Mouse (Mus musculus) lung, postnatal 0 days (tissue): Measurements from ENCODE around the gene Mcm6. TPM values are rescaled to one million over a fixed set of nuclear protein-coding genes. Genes with fewer than 3 reads are reported as not detected.
"Not testable (repeated sequence)": the region's sequence is repeated elsewhere in the genome, so short reads cannot be mapped to it uniquely, and the experiment has no call there.

ENCODE experiments used
- ATAC-seq: fragments of 200-750 bp; cut with Nextera tagmentation; 2 replicates; pipeline ENCODE4 v1.8.0; 2017; ENCODE audit warnings: moderate library complexity
- DNase-seq: peaks from one replicate; pipeline ENCODE4 v3.0.0-alpha.2; 2016; ENCODE audit warnings: low spot score
- H3K27ac ChIP-seq: fragments of 300-500 bp; sonication (generic); 2 replicates; pipeline ENCODE4 v1.5.1; 2014; ENCODE audit warnings: antibody characterized with exemption, mild to moderate bottlenecking, low read length, mixed read lengths
- H3K27me3 ChIP-seq: fragments of 300-500 bp; sonication (generic); replicated peaks from 2 replicates; pipeline ENCODE4 v1.6.1; 2014; ENCODE audit warnings: low read length, mixed read lengths; ENCODE audit not compliant: insufficient read depth
- H3K36me3 ChIP-seq: fragments of 300-500 bp; sonication (generic); 2 replicates; pipeline ENCODE4 v1.6.1; 2014; ENCODE audit warnings: low read length, mixed read lengths; ENCODE audit not compliant: insufficient read depth
- H3K4me1 ChIP-seq: fragments of 300-500 bp; sonication (generic); 2 replicates; pipeline ENCODE4 v1.6.1; 2014; ENCODE audit warnings: antibody characterized with exemption, low read depth, low read length, mixed read lengths; ENCODE audit not compliant: insufficient read depth
- H3K4me2 ChIP-seq: fragments of 300-500 bp; sonication (generic); replicated peaks from 2 replicates; pipeline ENCODE4 v1.6.1; 2014; ENCODE audit warnings: low read depth, mild to moderate bottlenecking, low read length, moderate library complexity, mixed read lengths
- H3K4me3 ChIP-seq: fragments of 300-500 bp; sonication (generic); 2 replicates; pipeline ENCODE4 v1.5.1; 2014; ENCODE audit warnings: low read depth, low read length
- H3K9ac ChIP-seq: fragments of 300-500 bp; sonication (generic); replicated peaks from 2 replicates; pipeline ENCODE4 v1.6.1; 2014; ENCODE audit warnings: low read depth, mild to moderate bottlenecking
- H3K9me3 ChIP-seq: fragments of 300-500 bp; sonication (generic); 2 replicates; pipeline ENCODE4 v1.6.1; 2016; ENCODE audit warnings: low read length, mixed read lengths
- CTCF ChIP-seq: IDR thresholded peaks from 2 replicates; pipeline ENCODE4 v1.5.1; 2016; ENCODE audit warnings: antibody characterized with exemption, mild to moderate bottlenecking
- EP300 ChIP-seq: IDR thresholded peaks from 2 replicates; pipeline ENCODE4 v1.6.1; 2016; ENCODE audit warnings: antibody characterized with exemption, mild to moderate bottlenecking, control low read depth
- WGBS: fragments of 180-500 bp; shearing (Covaris S2); extraction: QIAGEN DNeasy Blood & Tissue Kit; methylation state at CpG from one replicate; pipeline ENCODE4 v1.1.7; 2014; 5-methylcytosine and 5-hydroxymethylcytosine counted together
- polyA plus RNA-seq: library from polyadenylated mRNA; unstranded; fragments of >200 nt; fragmentation: Nextera tagmentation; extraction: Ambion mirVana; gene quantifications from 2 replicates; pipeline ENCODE4 v1.2.1, GENCODE M21; 2015

The Mcm6 gene
- polyA plus RNA-seq, 1 experiment from 2014 or later: 37.8 TPM

- H3K27ac ChIP-seq: no peak overlapping the region
- WGBS: 73% methylated on average over 8 of the region's 8 CpGs
- H3K4me2 ChIP-seq: no peak overlapping the region
- no peak for DNase-seq
- TF ChIP-seq CTCF (no peak), EP300 (no peak)
- 0 out of 2 replicates have a peak, but pooled peaks cover 4% of the 10 kb centered on the region for H3K36me3 ChIP-seq
- H3K4me3 ChIP-seq: no peak overlapping the region
- H3K27me3 ChIP-seq: no peaks in the 10 kb centered on the region
- no peaks in the 10 kb centered on the region for H3K9me3 ChIP-seq
- no peak for ATAC-seq
- H3K9ac ChIP-seq: no peak overlapping the region
- H3K4me1 ChIP-seq: no peaks in the 10 kb centered on the region
These were observed 36.3 kb downstream of the Mcm6 start for GRCm38 (mm10) chr1:128323026-128323643.

GRCm38 (mm10) chr1:128319266-128319665 is 40.2 kb downstream of the Mcm6 start:
- 86% methylated on average over 6 of the region's 6 CpGs for WGBS
- not testable (repeated sequence) for DNase-seq, ATAC-seq

GRCm38 (mm10) chr1:128314665-128315064 is 44.8 kb downstream of the Mcm6 start:
- no peaks in the 10 kb centered on the region for H3K4me1 ChIP-seq
- no peak overlapping the region for H3K27ac ChIP-seq
- H3K36me3 ChIP-seq: no peaks in the 10 kb centered on the region
- TF ChIP-seq CTCF: no peak
- no peak for TF ChIP-seq EP300
- H3K27me3 ChIP-seq: no peaks in the 10 kb centered on the region
- no peak overlapping the region for H3K4me3 ChIP-seq
- no peak for ATAC-seq
- WGBS: 53% methylated on average over 4 of the region's 4 CpGs
- no peaks in the 10 kb centered on the region for H3K9me3 ChIP-seq
- no peak overlapping the region for H3K9ac ChIP-seq
- DNase-seq: no peak
- no peak overlapping the region for H3K4me2 ChIP-seq

More at GRCm38 (mm10) chr1:128319266-128319665, 40.2 kb downstream of the Mcm6 start:
- not testable (repeated sequence) for H3K9me3 ChIP-seq, H3K27ac ChIP-seq, H3K4me1 ChIP-seq, H3K4me2 ChIP-seq, H3K27me3 ChIP-seq, H3K9ac ChIP-seq, H3K36me3 ChIP-seq, H3K4me3 ChIP-seq

GRCm38 (mm10) chr1:128309043-128309442 is 50.4 kb downstream of the Mcm6 start:
- ATAC-seq (no peak), DNase-seq (no peak)
- Histone ChIP-seq H3K27me3 (no peaks in the 10 kb centered on the region), H3K36me3 (no peaks in the 10 kb centered on the region), H3K4me3 (no peak overlapping the region), H3K4me1 (no peaks in the 10 kb centered on the region), H3K9me3 (no peaks in the 10 kb centered on the region), H3K4me2 (no peak overlapping the region), H3K27ac (no peak overlapping the region), H3K9ac (no peak overlapping the region)
- WGBS: 76% methylated on average over 3 of the region's 3 CpGs
- TF ChIP-seq CTCF (no peak), EP300 (no peak)

- Histone ChIP-seq H3K36me3 (no peaks in the 10 kb centered on the region), H3K27me3 (no peaks in the 10 kb centered on the region), H3K4me1 (no peaks in the 10 kb centered on the region), H3K9ac (no peak overlapping the region), H3K4me2 (no peak overlapping the region), H3K4me3 (no peak overlapping the region), H3K27ac (no peak overlapping the region), H3K9me3 (no peaks in the 10 kb centered on the region)
- 88% methylated on average over 16 of the region's 16 CpGs for WGBS
- ATAC-seq (no peak), DNase-seq (no peak)
- TF ChIP-seq CTCF (no peak), EP300 (no peak)
These were observed 55.6 kb downstream of the Mcm6 start for GRCm38 (mm10) chr1:128303900-128304299.

GRCm38 (mm10) chr1:128295717-128296528 is 63.5 kb downstream of the Mcm6 start:
- TF ChIP-seq CTCF (no peak), EP300 (no peak)
- ATAC-seq (no peak), DNase-seq (no peak)
- Histone ChIP-seq H3K4me1 (no peaks in the 10 kb centered on the region), H3K27me3 (no peaks in the 10 kb centered on the region), H3K9me3 (no peaks in the 10 kb centered on the region), H3K4me2 (no peak overlapping the region), H3K27ac (no peak overlapping the region), H3K9ac (no peak overlapping the region), H3K36me3 (no peaks in the 10 kb centered on the region), H3K4me3 (no peak overlapping the region)
- 70% methylated on average over 5 of the region's 5 CpGs for WGBS
